Mouse (Mus musculus): ENCODE data around the gene Fcrl5. TPM values are rescaled to one million over a fixed set of nuclear protein-coding genes. Genes with fewer than 3 reads are reported as not detected.
A peak's percentile ranks its signal among the peaks of the same experiment; 100 is the strongest.

Gene Fcrl5
- total RNA-seq, 2 experiments from 2014 or later: not detected

DNA sequence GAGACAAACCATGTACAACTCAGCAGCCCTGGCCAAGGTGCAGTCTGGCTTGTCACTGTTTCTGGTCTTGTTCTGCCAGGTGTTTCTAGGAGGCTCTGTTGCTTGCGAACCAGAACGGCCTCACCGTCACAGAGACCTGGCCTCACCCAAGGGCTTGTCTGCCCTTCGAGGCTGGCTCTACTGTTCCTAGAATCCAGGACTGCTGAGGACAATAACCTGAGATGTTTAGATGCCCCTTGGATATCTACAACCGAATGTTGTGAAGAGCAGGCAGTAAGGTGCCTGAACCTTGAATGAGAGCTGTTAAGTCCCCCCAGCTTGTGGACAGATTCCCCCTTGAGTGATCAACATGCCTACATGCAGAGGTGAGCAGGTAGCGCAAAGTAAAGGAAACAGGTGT, 67.2 kb downstream of the Fcrl5 start:
- Histone ChIP-seq H3K27ac (no peak overlapping the region), H3K4me3 (no peak overlapping the region)
- no peak for DNase-seq (ENCODE audit: extremely low spot score in 1 of 2, low spot score in 2 of 2)
- no peak for TF ChIP-seq CTCF (IDR thresholded peaks at IDR 0.05)
- intact Hi-C loops (cut with DNase I): no loop called here

GRCm38 (mm10) chr3:87504330-87504729, 68.8 kb downstream of the Fcrl5 start:
- intact Hi-C loops (cut with DNase I): loop anchor here (1.0 to 2.0 kb wide), 2 partner anchors 261 to 472 kb away; no protein-coding TSS in a partner anchor
- TF ChIP-seq CTCF (IDR thresholded peaks at IDR 0.05): peak; percentile 84
- no peak overlapping the region for H3K27ac ChIP-seq
- no peak for DNase-seq (ENCODE audit: extremely low spot score in 1 of 2, low spot score in 2 of 2)
- H3K4me3 ChIP-seq: no peak overlapping the region

GRCm38 (mm10) chr3:87504749-87505425, 69.3 kb downstream of the Fcrl5 start:
- TF ChIP-seq CTCF (IDR thresholded peaks at IDR 0.05): no peak
- intact Hi-C loops (cut with DNase I): loop anchor here (1.0 to 2.0 kb wide), 2 partner anchors 262 to 472 kb away; no protein-coding TSS in a partner anchor
- Histone ChIP-seq H3K4me3 (no peak overlapping the region), H3K27ac (no peak overlapping the region)
- no peak for DNase-seq (ENCODE audit: extremely low spot score in 1 of 2, low spot score in 2 of 2)

GRCm38 (mm10) chr3:87506456-87507416, 71.2 kb downstream of the Fcrl5 start:
- no peak for TF ChIP-seq CTCF (IDR thresholded peaks at IDR 0.05)
- intact Hi-C loops (cut with DNase I): no loop called here
- Histone ChIP-seq H3K27ac (no peak overlapping the region), H3K4me3 (no peak overlapping the region)
- DNase-seq (ENCODE audit: extremely low spot score in 1 of 2, low spot score in 2 of 2): no peak

DNA sequence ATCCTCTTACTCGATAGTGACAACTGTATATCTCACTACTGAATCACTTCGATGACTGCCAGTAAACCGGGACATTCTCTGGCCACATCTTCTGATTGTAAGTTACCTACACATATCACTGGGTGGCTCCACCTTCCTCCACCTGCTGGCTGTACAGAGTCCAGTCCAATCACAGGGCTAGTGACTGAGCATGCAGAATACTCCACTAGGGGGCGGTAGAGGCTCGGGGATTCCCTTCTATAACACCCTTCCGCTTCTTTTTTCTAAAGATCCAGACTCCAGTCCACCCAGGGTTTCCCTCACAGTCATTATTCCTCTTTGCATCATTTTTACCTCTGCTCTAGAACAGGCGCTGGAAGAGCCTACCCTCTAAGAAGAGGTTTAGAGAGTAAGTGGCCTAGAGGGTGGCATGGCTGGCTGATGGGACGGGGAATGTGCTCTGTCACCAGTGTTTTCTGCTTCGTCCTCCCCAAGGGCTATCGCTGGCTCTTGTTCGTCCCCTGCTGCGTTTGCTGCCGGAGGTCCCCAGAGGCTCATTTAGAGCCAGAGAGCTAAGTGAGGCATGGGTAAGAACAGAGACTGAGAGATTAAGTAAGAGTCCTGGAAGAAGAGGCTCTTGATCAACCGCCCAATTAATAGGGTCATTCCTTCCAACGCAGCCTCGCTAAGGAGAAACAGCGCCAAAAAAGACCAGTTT, 72.8 kb downstream of the Fcrl5 start:
- DNase-seq (ENCODE audit: extremely low spot score in 1 of 2, low spot score in 2 of 2): peak; percentile 79 to 82
- Histone ChIP-seq H3K27ac (no peak overlapping the region), H3K4me3 (0 out of 2 replicates have a peak overlapping the region, but pooled peaks have one; percentile 19)
- intact Hi-C loops (cut with DNase I): loop anchor here (1.0 kb wide), 1 partner anchor 54 kb away; no protein-coding TSS in a partner anchor
- TF ChIP-seq CTCF (IDR thresholded peaks at IDR 0.05): peak; percentile 96

- intact Hi-C loops (cut with DNase I): no loop called here
- DNase-seq (ENCODE audit: extremely low spot score in 1 of 2, low spot score in 2 of 2): no peak
- no peak overlapping the region for H3K27ac ChIP-seq
- no peak for TF ChIP-seq CTCF (IDR thresholded peaks at IDR 0.05)
- no peak overlapping the region for H3K4me3 ChIP-seq
These were observed 73.5 kb downstream of the Fcrl5 start for GRCm38 (mm10) chr3:87509061-87509460.

GRCm38 (mm10) chr3:87510832-87511231, 75.3 kb downstream of the Fcrl5 start:
- intact Hi-C loops (cut with DNase I): no loop called here
- DNase-seq (ENCODE audit: extremely low spot score in 1 of 2, low spot score in 2 of 2): no peak
- no peak overlapping the region for H3K4me3 ChIP-seq
- TF ChIP-seq CTCF (IDR thresholded peaks at IDR 0.05): no peak
- H3K27ac ChIP-seq: no peak overlapping the region

- Histone ChIP-seq H3K27ac (no peak overlapping the region), H3K4me3 (no peak overlapping the region)
- no peak for DNase-seq (ENCODE audit: extremely low spot score in 1 of 2, low spot score in 2 of 2)
- TF ChIP-seq CTCF (IDR thresholded peaks at IDR 0.05): no peak
- intact Hi-C loops (cut with DNase I): no loop called here
These were observed 76.6 kb downstream of the Fcrl5 start for GRCm38 (mm10) chr3:87511971-87512765.

DNA sequence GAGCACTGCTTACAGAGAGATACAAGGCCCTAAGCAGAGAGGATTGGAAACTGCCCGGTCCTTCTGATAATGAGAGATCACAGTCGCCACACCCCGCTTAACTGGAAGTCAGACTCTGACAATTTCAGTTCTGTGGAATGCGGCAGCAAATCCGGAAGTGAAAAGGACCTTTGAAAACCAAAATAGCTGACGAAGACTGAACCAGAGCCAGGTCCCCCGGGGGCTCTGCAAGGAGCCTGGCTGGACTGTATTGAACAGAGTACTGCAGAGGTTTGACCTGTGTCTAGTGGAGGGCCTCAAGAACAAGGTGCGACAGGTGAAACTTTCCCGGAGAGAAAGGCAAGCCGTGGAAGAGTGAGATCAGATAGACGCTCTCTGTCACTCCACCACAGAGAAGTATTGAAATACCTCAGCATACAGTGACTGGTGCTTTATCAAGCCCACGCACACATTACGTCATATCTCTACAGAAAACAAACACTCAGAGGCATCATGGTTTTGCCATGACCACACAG, 80.1 kb downstream of the Fcrl5 start:
- TF ChIP-seq CTCF (IDR thresholded peaks at IDR 0.05): no peak
- Histone ChIP-seq H3K4me3 (no peak overlapping the region), H3K27ac (no peak overlapping the region)
- no peak for DNase-seq (ENCODE audit: extremely low spot score in 1 of 2, low spot score in 2 of 2)
- intact Hi-C loops (cut with DNase I): no loop called here

DNA sequence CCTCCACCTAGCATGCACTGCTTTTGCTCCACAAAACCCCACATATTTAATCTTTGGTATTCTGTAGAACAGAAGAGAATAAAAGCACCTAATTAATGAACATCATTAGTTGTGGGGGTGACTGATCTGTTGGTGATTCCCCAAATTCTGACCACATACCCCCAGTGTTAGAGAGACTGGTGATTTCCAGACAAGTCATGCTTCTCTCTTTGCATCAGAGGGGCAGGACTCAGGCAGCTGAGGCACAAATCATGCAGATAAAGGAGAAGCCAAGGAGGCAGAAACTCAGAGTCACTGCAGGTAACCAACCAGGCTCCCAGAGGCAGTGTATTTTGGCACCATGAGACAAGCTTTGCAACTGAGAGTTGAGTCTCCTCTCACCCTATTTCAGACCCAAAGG, 82.9 kb downstream of the Fcrl5 start:
- no peak overlapping the region for H3K4me3 ChIP-seq
- no peak for TF ChIP-seq CTCF (IDR thresholded peaks at IDR 0.05)
- intact Hi-C loops (cut with DNase I): no loop called here
- no peak for DNase-seq (ENCODE audit: extremely low spot score in 1 of 2, low spot score in 2 of 2)
- H3K27ac ChIP-seq: no peak overlapping the region

DNA sequence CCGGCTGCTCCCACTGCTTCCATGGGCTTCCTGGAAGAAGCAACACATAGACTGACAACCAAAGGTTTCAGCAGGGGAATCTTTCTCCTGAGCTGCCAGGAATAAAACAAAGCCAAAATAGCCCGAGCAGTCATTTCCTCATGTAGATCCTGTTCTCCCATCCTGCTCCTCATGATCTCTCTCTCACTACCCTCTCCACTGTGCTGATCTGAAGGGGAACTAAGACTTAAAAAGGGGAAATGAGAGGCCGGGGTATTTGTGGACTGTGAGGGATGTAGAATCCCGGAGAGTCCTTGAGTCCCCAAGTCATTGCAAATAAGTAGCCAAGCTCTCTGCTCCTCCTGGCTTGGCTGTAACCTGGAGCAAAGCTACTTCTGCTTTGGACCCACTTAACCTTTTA, 85.6 kb downstream of the Fcrl5 start:
- intact Hi-C loops (cut with DNase I): no loop called here
- no peak for TF ChIP-seq CTCF (IDR thresholded peaks at IDR 0.05)
- no peak for DNase-seq (ENCODE audit: extremely low spot score in 1 of 2, low spot score in 2 of 2)
- Histone ChIP-seq H3K4me3 (no peak overlapping the region), H3K27ac (no peak overlapping the region)

Measured in left cerebral cortex, adult 2 months (tissue).